Mouse (Mus musculus): ENCODE data around the gene Tma7. TPM values are rescaled to one million over a fixed set of nuclear protein-coding genes. Genes with fewer than 3 reads are reported as not detected.
A peak's percentile ranks its signal among the peaks of the same experiment; 100 is the strongest.

Gene Tma7
- 100 to 1,000 TPM; 186 to 241 TPM for total RNA-seq (2021)
- long read RNA-seq, experiment 1, transcript Tma7-201 (4 exons, 944 nt): major isoform, 82 of 84 reads
- long read RNA-seq, experiment 1, partial matches to known transcripts: 0 of 84 reads
- long read RNA-seq, experiment 1, other reads (novel, unspliced or antisense): 0 of 84 reads
- long read RNA-seq, experiment 2, transcript Tma7-201 (4 exons, 944 nt): major isoform, 75 of 76 reads
- long read RNA-seq, experiment 2, partial matches to known transcripts: 1 of 76 reads
- long read RNA-seq, experiment 2, other reads (novel, unspliced or antisense): 0 of 76 reads

GRCm38 (mm10) chr9:109082124-109082800 lies at the start of gene Tma7, which contains the start of gene Ccdc51:
Tma7 (minus strand) TSS chr9:109082587.
Ccdc51 (plus strand) TSS chr9:109082493.
- DNase-seq (ENCODE audit: low spot score in 2 of 2): peak; percentile 50 to 77

GRCm38 (mm10) chr9:109130076-109130475 lies 47.7 kb upstream of the Tma7 start:
- no peak for DNase-seq (ENCODE audit: low spot score in 2 of 2)

- DNase-seq (ENCODE audit: low spot score in 2 of 2): no peak
Observed at GRCm38 (mm10) chr9:109128211-109128610, 45.8 kb upstream of the Tma7 start.

- no peak for DNase-seq (ENCODE audit: low spot score in 2 of 2)
Observed at GRCm38 (mm10) chr9:109127076-109127475, 44.7 kb upstream of the Tma7 start.

- DNase-seq (ENCODE audit: low spot score in 2 of 2): no peak
Observed at GRCm38 (mm10) chr9:109125481-109125880, 43.1 kb upstream of the Tma7 start.

GRCm38 (mm10) chr9:109125043-109125442 lies 42.7 kb upstream of the Tma7 start:
- DNase-seq (ENCODE audit: low spot score in 2 of 2): no peak

- DNase-seq (ENCODE audit: low spot score in 2 of 2): no peak
Observed at GRCm38 (mm10) chr9:109124164-109124563, 41.8 kb upstream of the Tma7 start.

- no peak for DNase-seq (ENCODE audit: low spot score in 2 of 2)
Observed at GRCm38 (mm10) chr9:109123266-109123665, 40.9 kb upstream of the Tma7 start.

- DNase-seq (ENCODE audit: low spot score in 2 of 2): no peak
Observed at GRCm38 (mm10) chr9:109122553-109123085, 40.2 kb upstream of the Tma7 start.

GRCm38 (mm10) chr9:109120956-109121355 lies 38.6 kb upstream of the Tma7 start:
- DNase-seq (ENCODE audit: low spot score in 2 of 2): no peak

- DNase-seq (ENCODE audit: low spot score in 2 of 2): no peak
Observed at GRCm38 (mm10) chr9:109119571-109119970, 37.2 kb upstream of the Tma7 start.

- no peak for DNase-seq (ENCODE audit: low spot score in 2 of 2)
Observed at GRCm38 (mm10) chr9:109118106-109118505, 35.7 kb upstream of the Tma7 start.

GRCm38 (mm10) chr9:109116205-109116604 lies 33.8 kb upstream of the Tma7 start:
- DNase-seq (ENCODE audit: low spot score in 2 of 2): no peak

- peak in 1 of 2 experiments; percentile 10 for DNase-seq (ENCODE audit: low spot score in 2 of 2)
Observed at GRCm38 (mm10) chr9:109114871-109115270, 32.5 kb upstream of the Tma7 start.

GRCm38 (mm10) chr9:109114276-109114675 lies 31.9 kb upstream of the Tma7 start:
- DNase-seq (ENCODE audit: low spot score in 2 of 2): no peak

GRCm38 (mm10) chr9:109113331-109113730 lies 30.9 kb upstream of the Tma7 start:
- no peak for DNase-seq (ENCODE audit: low spot score in 2 of 2)

- DNase-seq (ENCODE audit: low spot score in 2 of 2): no peak
Observed at GRCm38 (mm10) chr9:109111591-109111990, 29.2 kb upstream of the Tma7 start.

- no peak for DNase-seq (ENCODE audit: low spot score in 2 of 2)
Observed at GRCm38 (mm10) chr9:109111101-109111500, 28.7 kb upstream of the Tma7 start.

GRCm38 (mm10) chr9:109110240-109110639 lies 27.9 kb upstream of the Tma7 start:
- DNase-seq (ENCODE audit: low spot score in 2 of 2): no peak

GRCm38 (mm10) chr9:109107341-109107740 lies 25.0 kb upstream of the Tma7 start:
- DNase-seq (ENCODE audit: low spot score in 2 of 2): no peak

- DNase-seq (ENCODE audit: low spot score in 2 of 2): no peak
Observed at GRCm38 (mm10) chr9:109105648-109106047, 23.3 kb upstream of the Tma7 start.

- DNase-seq (ENCODE audit: low spot score in 2 of 2): no peak
Observed at GRCm38 (mm10) chr9:109105011-109105410, 22.6 kb upstream of the Tma7 start.
